Mouse (Mus musculus) heart, postnatal 0 days (tissue): ENCODE data around the gene Ppp2r5e. TPM values are rescaled to one million over a fixed set of nuclear protein-coding genes. Genes with fewer than 3 reads are reported as not detected.

ENCODE experiments used
- ATAC-seq: fragments of 200-750 bp; cut with Nextera tagmentation; 2 replicates; pipeline ENCODE4 v1.8.0; 2017; ENCODE audit warnings: low read depth, moderate number of reproducible peaks, moderate library complexity; ENCODE audit not compliant: insufficient read depth
- DNase-seq: peaks from one replicate; pipeline ENCODE4 v3.0.0-alpha.2; 2016; ENCODE audit warnings: low spot score
- H3K27ac ChIP-seq: fragments of 300-500 bp; sonication (generic); 2 replicates; pipeline ENCODE4 v1.5.1; 2014; ENCODE audit warnings: low read depth, mild to moderate bottlenecking
- H3K27me3 ChIP-seq: fragments of 300-500 bp; sonication (generic); 2 replicates; pipeline ENCODE4 v1.6.1; 2014; ENCODE audit warnings: low read length, mixed read lengths; ENCODE audit not compliant: control insufficient read depth, insufficient read depth
- H3K36me3 ChIP-seq: fragments of 300-500 bp; sonication (generic); replicated peaks from 2 replicates; pipeline ENCODE4 v1.6.1; 2014; ENCODE audit warnings: low read length, mixed read lengths; ENCODE audit not compliant: control insufficient read depth, insufficient read depth
- H3K4me1 ChIP-seq: fragments of 300-500 bp; sonication (generic); 2 replicates; pipeline ENCODE4 v1.6.1; 2014; ENCODE audit warnings: antibody characterized with exemption; ENCODE audit not compliant: control insufficient read depth, insufficient read depth
- H3K4me2 ChIP-seq: fragments of 300-500 bp; sonication (generic); 2 replicates; pipeline ENCODE4 v1.6.1; 2014; ENCODE audit warnings: low read depth, mild to moderate bottlenecking, low read length, moderate library complexity
- H3K4me3 ChIP-seq: fragments of 300-500 bp; sonication (generic); 2 replicates; pipeline ENCODE4 v1.5.1; 2014; ENCODE audit warnings: low read depth, low read length
- H3K9ac ChIP-seq: fragments of 300-500 bp; sonication (generic); replicated peaks from 2 replicates; pipeline ENCODE4 v1.6.1; 2014; ENCODE audit warnings: low read depth, low read length, mixed read lengths
- H3K9me3 ChIP-seq: fragments of 300-500 bp; sonication (generic); replicated peaks from 2 replicates; pipeline ENCODE4 v1.6.1; 2016; ENCODE audit warnings: low read length; ENCODE audit not compliant: control insufficient read depth
- CTCF ChIP-seq: IDR thresholded peaks from 2 replicates; pipeline ENCODE4 v1.5.1; 2016; ENCODE audit warnings: antibody characterized with exemption, control low read depth, low read depth
- EP300 ChIP-seq: IDR thresholded peaks from 2 replicates; pipeline ENCODE4 v1.6.1; 2016; ENCODE audit warnings: antibody characterized with exemption, low read depth
- WGBS: fragments of 180-500 bp; shearing (Covaris S2); extraction: QIAGEN DNeasy Blood & Tissue Kit; methylation state at CpG from one replicate; pipeline ENCODE4 v1.1.7; 2014; 5-methylcytosine and 5-hydroxymethylcytosine counted together
- polyA plus RNA-seq: library from polyadenylated mRNA; unstranded; fragments of >200 nt; fragmentation: Nextera tagmentation; extraction: Ambion mirVana; gene quantifications from 2 replicates; pipeline ENCODE4 v1.2.1, GENCODE M21; 2015
- total RNA-seq: library from RNA; depleted of rRNA; stranded (reverse); fragments of >200 nt; gene quantifications from 2 replicates; pipeline ENCODE4 v1.2.3, GENCODE M21; 2014; ENCODE audit warnings: low replicate concordance

Ppp2r5e gene
- total and polyA plus RNA-seq, 2 experiments from 2014 or later: 7.5 TPM

- TF ChIP-seq CTCF (no peak), EP300 (no peak)
- H3K4me3 ChIP-seq: no peak overlapping the region
- H3K36me3 ChIP-seq: no peaks in the 10 kb centered on the region
- H3K9ac ChIP-seq: no peak overlapping the region
- H3K9me3 ChIP-seq: peaks cover 12% of the 10 kb centered on the region; the same call in 1 of the 2 replicates
- no peak for ATAC-seq
- H3K27ac ChIP-seq: no peak overlapping the region
- no peak for DNase-seq
- 69% methylated on average over 1 of the region's 1 CpGs for WGBS
- H3K27me3 ChIP-seq: no peaks in the 10 kb centered on the region
- no peaks in the 10 kb centered on the region for H3K4me1 ChIP-seq
- no peak overlapping the region for H3K4me2 ChIP-seq
These were observed 166.2 kb downstream of the Ppp2r5e start for GRCm38 (mm10) chr12:75429685-75430396.

- 87% methylated on average over 6 of the region's 6 CpGs for WGBS
These were observed 167.3 kb downstream of the Ppp2r5e start for GRCm38 (mm10) chr12:75428719-75429118.

GRCm38 (mm10) chr12:75425882-75426281 lies 170.2 kb downstream of the Ppp2r5e start:
- H3K9ac ChIP-seq: no peak overlapping the region
- 74% methylated on average over 7 of the region's 7 CpGs for WGBS
- no peak overlapping the region for H3K4me3 ChIP-seq

More at GRCm38 (mm10) chr12:75428719-75429118, 167.3 kb downstream of the Ppp2r5e start:
- no peaks in the 10 kb centered on the region for H3K36me3 ChIP-seq
- no peak overlapping the region for H3K4me2 ChIP-seq
- H3K27me3 ChIP-seq: no peaks in the 10 kb centered on the region
- no peak overlapping the region for H3K9ac ChIP-seq
- no peak for DNase-seq
- ATAC-seq: no peak
- H3K27ac ChIP-seq: no peak overlapping the region
- peaks cover 12% of the 10 kb centered on the region; the same call in 1 of the 2 replicates for H3K9me3 ChIP-seq
- no peaks in the 10 kb centered on the region for H3K4me1 ChIP-seq
- no peak overlapping the region for H3K4me3 ChIP-seq
- TF ChIP-seq EP300: no peak
- TF ChIP-seq CTCF: no peak

GRCm38 (mm10) chr12:75424817-75425216 lies 171.2 kb downstream of the Ppp2r5e start:
- TF ChIP-seq CTCF: no peak
- no peak for TF ChIP-seq EP300

More at GRCm38 (mm10) chr12:75425882-75426281, 170.2 kb downstream of the Ppp2r5e start:
- Histone ChIP-seq H3K27me3 (no peaks in the 10 kb centered on the region), H3K9me3 (no peaks in the 10 kb centered on the region), H3K4me2 (no peak overlapping the region), H3K27ac (no peak overlapping the region), H3K4me1 (no peaks in the 10 kb centered on the region), H3K36me3 (no peaks in the 10 kb centered on the region)
- no peak for TF ChIP-seq EP300
- TF ChIP-seq CTCF: no peak
- ATAC-seq (no peak), DNase-seq (no peak)

GRCm38 (mm10) chr12:75424359-75424758 lies 171.7 kb downstream of the Ppp2r5e start:
- Histone ChIP-seq H3K9me3 (no peaks in the 10 kb centered on the region), H3K9ac (no peak overlapping the region), H3K4me3 (no peak overlapping the region), H3K4me2 (no peak overlapping the region), H3K27me3 (no peaks in the 10 kb centered on the region), H3K36me3 (no peaks in the 10 kb centered on the region), H3K27ac (no peak overlapping the region), H3K4me1 (no peaks in the 10 kb centered on the region)
- DNase-seq: no peak
- TF ChIP-seq CTCF: no peak
- no peak for TF ChIP-seq EP300
- 59% methylated on average over 7 of the region's 7 CpGs for WGBS
- no peak for ATAC-seq

More at GRCm38 (mm10) chr12:75424817-75425216, 171.2 kb downstream of the Ppp2r5e start:
- Histone ChIP-seq H3K27ac (no peak overlapping the region), H3K4me2 (no peak overlapping the region), H3K4me3 (no peak overlapping the region), H3K4me1 (no peaks in the 10 kb centered on the region), H3K9ac (no peak overlapping the region), H3K9me3 (no peaks in the 10 kb centered on the region), H3K27me3 (no peaks in the 10 kb centered on the region), H3K36me3 (no peaks in the 10 kb centered on the region)
- no peak for DNase-seq
- 75% methylated on average over 4 of the region's 4 CpGs for WGBS
- no peak for ATAC-seq
